ENCODE assay signal across 8 mouse cellular contexts in genomic region chr9:7602982-7603742, GRCm38 (mm10). TPM values are rescaled to one million over a fixed set of nuclear protein-coding genes. Genes with fewer than 3 reads are reported as not detected.
DNase-seq lines count a peak whose midpoint lies in the region; ATAC-seq and TF ChIP-seq lines count a peak whose summit lies in the region.

No protein-coding gene starts in this region.

- no peak overlapping the region for H3K4me3 ChIP-seq in cortical plate, adult 2 months (ENCODE audit: insufficient read depth, low read length)
- H3K4me3 ChIP-seq in neural tube, embryonic 15.5 days (replicated peaks): no peak overlapping the region

- TF ChIP-seq CTCF in cortical plate, adult 2 months (IDR thresholded peaks at IDR 0.05; ENCODE audit: extremely low read depth, insufficient read depth, low read length): peak; percentile 98

- no peaks in the 10 kb centered on the region for H3K27me3 ChIP-seq in neural tube, embryonic 15.5 days (replicated peaks)

- peak; percentile 70 for DNase-seq in A20 (ENCODE audit: low read depth, low spot score)
- DNase-seq in adrenal gland, adult (ENCODE audit: inconsistent age in 2 of 2, low spot score in 1 of 2): peak; percentile 58 to 90
- peak; percentile 24 to 48 for DNase-seq in gastrocnemius, postnatal 4 days (ENCODE audit: low spot score in 2 of 2)
- peak; percentile 71 for DNase-seq in kidney, postnatal 14 days
- DNase-seq in lung, adult 18-20 months: peak; percentile 48 to 60
- DNase-seq in thymus, adult 18-20 months: peak; percentile 20 to 24

- no peak overlapping the region for H3K4me2 ChIP-seq in neural tube, embryonic 15.5 days

- no peaks in the 10 kb centered on the region for H3K36me3 ChIP-seq in neural tube, embryonic 15.5 days

- H3K9me3 ChIP-seq in neural tube, embryonic 15.5 days (replicated peaks): no peaks in the 10 kb centered on the region

- no peak overlapping the region for H3K27ac ChIP-seq in cortical plate, adult 2 months (ENCODE audit: insufficient read depth, low read length)
- H3K27ac ChIP-seq in neural tube, embryonic 15.5 days (replicated peaks): no peak overlapping the region

- ATAC-seq in neural tube, embryonic 15.5 days (ENCODE audit: low FRiP score): peak; percentile 79

- WGBS in neural tube, embryonic 15.5 days: 10% methylated on average over 3 of the region's 3 CpGs

- no peak overlapping the region for H3K9ac ChIP-seq in neural tube, embryonic 15.5 days (replicated peaks)

- H3K4me1 ChIP-seq in cortical plate, adult 2 months (ENCODE audit: control insufficient read depth, insufficient read depth, low read length): no peaks in the 10 kb centered on the region
- H3K4me1 ChIP-seq in neural tube, embryonic 15.5 days: no peaks in the 10 kb centered on the region

- TF ChIP-seq POLR2A in cortical plate, adult 2 months (IDR thresholded peaks at IDR 0.05; ENCODE audit: extremely low read depth, insufficient read depth, low read length): no peak

RNA-seq across cellular contexts. Expression of gene Mmp20, which starts 24.9 kb away (rescaled TPM):
- polyA plus RNA-seq in cortical plate, adult 2 months (2012; rRNA removed): not detected in 2 replicates
- total RNA-seq in gastrocnemius, postnatal 4 days (2021): not detected
- polyA plus RNA-seq in neural tube, embryonic 15.5 days (2015; fragmentation: Nextera tagmentation; extraction: Ambion mirVana): not detected in 2 replicates

RNA-seq across cellular contexts. Expression of gene Mmp27, which starts 32.0 kb away (rescaled TPM):
- polyA plus RNA-seq in cortical plate, adult 2 months (2012; rRNA removed): not detected in 2 replicates
- not detected for total RNA-seq in gastrocnemius, postnatal 4 days (2021)
- not detected in 2 replicates for polyA plus RNA-seq in neural tube, embryonic 15.5 days (2015; fragmentation: Nextera tagmentation; extraction: Ambion mirVana)

RNA-seq across cellular contexts. Expression of gene Mmp8, which starts 44.9 kb away (rescaled TPM):
- not detected in 2 replicates for polyA plus RNA-seq in cortical plate, adult 2 months (2012; rRNA removed)
- total RNA-seq in gastrocnemius, postnatal 4 days (2021): under 1 TPM; 0.15 to 0.29 TPM
- 0.12 and 0.33 TPM in 2 replicates for polyA plus RNA-seq in neural tube, embryonic 15.5 days (2015; fragmentation: Nextera tagmentation; extraction: Ambion mirVana)

Comparison
In these comparisons a context has a peak if more than half of its experiments do, and no peak if none do; other contexts are left out.
1. DNase-seq: peak in every context shown above with its lines; median percentile 74 in adrenal gland, adult; 71 in kidney, postnatal 14 days; 70 in A20; 54 in lung, adult 18-20 months; 36 in gastrocnemius, postnatal 4 days; 22 in thymus, adult 18-20 months.